Mouse (Mus musculus) liver, embryonic 16.5 days (tissue): Measurements from ENCODE around the gene Chek2. TPM values are rescaled to one million over a fixed set of nuclear protein-coding genes. Genes with fewer than 3 reads are reported as not detected.

ENCODE experiments used
- ATAC-seq: fragments of 200-750 bp; cut with Nextera tagmentation; 2 replicates; pipeline ENCODE4 v1.8.0; 2017; ENCODE audit warnings: low read depth, mild to moderate bottlenecking, moderate number of reproducible peaks, moderate library complexity
- H3K27ac ChIP-seq: fragments of 300-500 bp; sonication (generic); 2 replicates; pipeline ENCODE4 v1.5.1; 2014; ENCODE audit warnings: mild to moderate bottlenecking, low read length
- H3K27me3 ChIP-seq: fragments of 300-500 bp; sonication (generic); 2 replicates; pipeline ENCODE4 v1.6.1; 2014; ENCODE audit warnings: low read depth, low read length, mixed read lengths; ENCODE audit not compliant: control insufficient read depth, insufficient read depth
- H3K36me3 ChIP-seq: fragments of 300-500 bp; sonication (generic); 2 replicates; pipeline ENCODE4 v1.6.1; 2014; ENCODE audit warnings: mild to moderate bottlenecking; ENCODE audit not compliant: control insufficient read depth, insufficient read depth
- H3K4me1 ChIP-seq: fragments of 300-500 bp; sonication (generic); 2 replicates; pipeline ENCODE4 v1.6.1; 2014; ENCODE audit warnings: low read depth, low read length, mixed read lengths; ENCODE audit not compliant: control insufficient read depth
- H3K4me2 ChIP-seq: fragments of 300-500 bp; sonication (generic); 2 replicates; pipeline ENCODE4 v1.6.1; 2014; ENCODE audit warnings: low read depth, low read length, mixed read lengths
- H3K4me3 ChIP-seq: fragments of 300-500 bp; sonication (generic); 2 replicates; pipeline ENCODE4 v1.5.1; 2014; ENCODE audit warnings: low read depth, mild to moderate bottlenecking, low read length
- H3K9ac ChIP-seq: fragments of 300-500 bp; sonication (generic); 2 replicates; pipeline ENCODE4 v1.6.1; 2014; ENCODE audit warnings: low read depth, low read length
- H3K9me3 ChIP-seq: fragments of 300-500 bp; sonication (generic); replicated peaks from 2 replicates; pipeline ENCODE4 v1.6.1; 2016; ENCODE audit warnings: low read length; ENCODE audit not compliant: control insufficient read depth
- WGBS: fragments of 180-500 bp; shearing (Covaris S2); extraction: QIAGEN DNeasy Blood & Tissue Kit; methylation state at CpG from one replicate; pipeline ENCODE4 v1.1.7; 2014; ENCODE audit not compliant: insufficient replicate concordance; 5-methylcytosine and 5-hydroxymethylcytosine counted together
- polyA plus RNA-seq: library from polyadenylated mRNA; unstranded; fragments of >200 nt; fragmentation: Nextera tagmentation; extraction: Ambion mirVana; gene quantifications from 2 replicates; pipeline ENCODE4 v1.2.1, GENCODE M21; 2015

Gene Chek2
- polyA plus RNA-seq, 1 experiment from 2014 or later, result 29.3 TPM

GRCm38 (mm10) chr5:110906708-110907107 lies 66.9 kb downstream of the Chek2 start:
- no peak for ATAC-seq
- Histone ChIP-seq H3K27ac (no peak overlapping the region), H3K36me3 (no peaks in the 10 kb centered on the region), H3K4me1 (no peaks in the 10 kb centered on the region), H3K9ac (no peak overlapping the region), H3K9me3 (no peaks in the 10 kb centered on the region), H3K4me3 (no peak overlapping the region), H3K4me2 (no peak overlapping the region), H3K27me3 (no peaks in the 10 kb centered on the region)
- WGBS, result 83% methylated on average over 1 of the region's 1 CpGs

GRCm38 (mm10) chr5:110908879-110909278 lies 69.1 kb downstream of the Chek2 start:
- Histone ChIP-seq H3K9ac (no peak overlapping the region), H3K9me3 (no peaks in the 10 kb centered on the region), H3K4me2 (no peak overlapping the region), H3K27ac (no peak overlapping the region), H3K36me3 (no peaks in the 10 kb centered on the region), H3K4me3 (no peak overlapping the region), H3K27me3 (no peaks in the 10 kb centered on the region), H3K4me1 (no peaks in the 10 kb centered on the region)
- ATAC-seq, result no peak

- Histone ChIP-seq H3K4me3 (no peak overlapping the region), H3K9me3 (no peaks in the 10 kb centered on the region), H3K4me2 (no peak overlapping the region), H3K4me1 (no peaks in the 10 kb centered on the region), H3K27me3 (no peaks in the 10 kb centered on the region), H3K9ac (no peak overlapping the region), H3K27ac (no peak overlapping the region), H3K36me3 (no peaks in the 10 kb centered on the region)
- ATAC-seq, result no peak
- 61% methylated on average over 4 of the region's 4 CpGs for WGBS
These were observed 70.3 kb downstream of the Chek2 start for GRCm38 (mm10) chr5:110909955-110910589.

- ATAC-seq, result no peak
- 71% methylated on average over 11 of the region's 11 CpGs for WGBS
These were observed 75.1 kb downstream of the Chek2 start for GRCm38 (mm10) chr5:110914859-110915258.

GRCm38 (mm10) chr5:110916241-110916640 lies 76.5 kb downstream of the Chek2 start:
- H3K4me1 ChIP-seq, result no peaks in the 10 kb centered on the region
- WGBS, result 54% methylated on average over 3 of the region's 3 CpGs

More at GRCm38 (mm10) chr5:110914859-110915258, 75.1 kb downstream of the Chek2 start:
- Histone ChIP-seq H3K9ac (no peak overlapping the region), H3K9me3 (no peaks in the 10 kb centered on the region), H3K27ac (no peak overlapping the region), H3K4me2 (no peak overlapping the region), H3K36me3 (no peaks in the 10 kb centered on the region), H3K4me3 (no peak overlapping the region), H3K27me3 (no peaks in the 10 kb centered on the region), H3K4me1 (no peaks in the 10 kb centered on the region)

GRCm38 (mm10) chr5:110919541-110919940 lies 79.8 kb downstream of the Chek2 start:
- Histone ChIP-seq H3K4me3 (no peak overlapping the region), H3K4me1 (no peaks in the 10 kb centered on the region), H3K9ac (no peak overlapping the region), H3K4me2 (no peak overlapping the region), H3K9me3 (no peaks in the 10 kb centered on the region), H3K27me3 (no peaks in the 10 kb centered on the region), H3K36me3 (no peaks in the 10 kb centered on the region), H3K27ac (no peak overlapping the region)
- no peak for ATAC-seq
- 54% methylated on average over 4 of the region's 4 CpGs for WGBS

More at GRCm38 (mm10) chr5:110916241-110916640, 76.5 kb downstream of the Chek2 start:
- Histone ChIP-seq H3K9me3 (no peaks in the 10 kb centered on the region), H3K36me3 (no peaks in the 10 kb centered on the region), H3K27ac (no peak overlapping the region), H3K4me3 (no peak overlapping the region), H3K4me2 (no peak overlapping the region), H3K9ac (no peak overlapping the region), H3K27me3 (no peaks in the 10 kb centered on the region)
- ATAC-seq, result no peak

- no peaks in the 10 kb centered on the region for H3K9me3 ChIP-seq
- H3K36me3 ChIP-seq, result no peaks in the 10 kb centered on the region
- no peaks in the 10 kb centered on the region for H3K27me3 ChIP-seq
- H3K4me3 ChIP-seq, result no peak overlapping the region
- H3K4me2 ChIP-seq, result no peak overlapping the region
- no peak; the same call in 1 of the 2 replicates for ATAC-seq
- 36% methylated on average over 1 of the region's 1 CpGs for WGBS
- H3K9ac ChIP-seq, result no peak overlapping the region
- H3K4me1 ChIP-seq, result no peaks in the 10 kb centered on the region
- no peak overlapping the region for H3K27ac ChIP-seq
These were observed 83.6 kb downstream of the Chek2 start for GRCm38 (mm10) chr5:110923336-110923735.

Other genes starting within 250 kb of the Chek2 start
- gene Noc4l, start 186.6 kb upstream of the Chek2 start, polyA plus RNA-seq, result 32.7 and 34.3 TPM in 2 replicates
- gene Ddx51, start 186.5 kb upstream of the Chek2 start, polyA plus RNA-seq, result 6.4 and 7.5 TPM in 2 replicates
- gene Ep400, start 69.3 kb upstream of the Chek2 start, polyA plus RNA-seq, result 21.8 and 25.1 TPM in 2 replicates
- gene Pus1, start 59.3 kb upstream of the Chek2 start, polyA plus RNA-seq, result 24.5 and 24.6 TPM in 2 replicates
- 12.5 and 13.7 TPM in 2 replicates for gene Ulk1, start 29.9 kb upstream of the Chek2 start, polyA plus RNA-seq
- 58.5 and 59.1 TPM in 2 replicates for gene Hscb, start 202 bp upstream of the Chek2 start, polyA plus RNA-seq
- 0.74 and 0.85 TPM in 2 replicates for gene Ttc28, start 39.8 kb downstream of the Chek2 start, polyA plus RNA-seq